Mouse (Mus musculus) bone marrow, adult 2 months (tissue): ENCODE data around the gene Borcs6. TPM values are rescaled to one million over a fixed set of nuclear protein-coding genes. Genes with fewer than 3 reads are reported as not detected.

Experiments
- H3K27ac ChIP-seq: fragments of 200-500 bp; 2 replicates; pipeline ENCODE4 v1.5.1; 2012; ENCODE audit warnings: low read depth, mild to moderate bottlenecking, control low read depth, inconsistent platforms, low read length; ENCODE audit not compliant: control insufficient read depth, poor library complexity, insufficient read depth
- H3K4me1 ChIP-seq: fragments of 200-500 bp; 2 replicates; pipeline ENCODE4 v1.6.1; 2011; ENCODE audit warnings: low read length; ENCODE audit not compliant: control insufficient read depth, insufficient read depth
- H3K4me3 ChIP-seq: fragments of 200-500 bp; replicated peaks from 2 replicates; pipeline ENCODE3; 2011; ENCODE audit warnings: mild to moderate bottlenecking, low read depth, low read length, control low read depth; ENCODE audit not compliant: control insufficient read depth
- CTCF ChIP-seq: fragments of 200-500 bp; IDR thresholded peaks from 2 replicates; pipeline ENCODE4 v1.5.1; 2011; ENCODE audit warnings: low read length, control low read depth; ENCODE audit not compliant: control insufficient read depth, insufficient read depth
- POLR2A ChIP-seq: fragments of 200-500 bp; IDR thresholded peaks from 2 replicates; pipeline ENCODE4 v1.6.1; 2011; ENCODE audit warnings: low read depth, mild to moderate bottlenecking, control low read depth, low read length, borderline replicate concordance; ENCODE audit not compliant: control insufficient read depth
- WGBS: fragments of 180-500 bp; shearing (Covaris S2); methylation state at CpG from one replicate; pipeline ENCODE4 v1.1.7; 2018; 5-methylcytosine and 5-hydroxymethylcytosine counted together
- polyA plus RNA-seq: library from polyadenylated mRNA; stranded (reverse); fragments of >200 nt; gene quantifications from 2 replicates; pipeline ENCODE4 v1.2.4, GENCODE M21; 2011; ENCODE audit warnings: low replicate concordance; ENCODE audit not compliant: missing spikeins, insufficient read depth, insufficient read length

The Borcs6 gene
- polyA plus RNA-seq, 1 experiment, result 18.4 TPM

- no peak overlapping the region for H3K27ac ChIP-seq
- TF ChIP-seq POLR2A (no peak), CTCF (no peak)
- no peak overlapping the region for H3K4me3 ChIP-seq
- H3K4me1 ChIP-seq, result peaks cover 3% of the 10 kb centered on the region; the same call in 1 of the 2 replicates
- 65% methylated on average over 9 of the region's 9 CpGs for WGBS
Measured at GRCm38 (mm10) chr11:69075764-69076479, 16.4 kb downstream of the Borcs6 start.

- Histone ChIP-seq H3K4me1 (peaks cover 3% of the 10 kb centered on the region; the same call in 1 of the 2 replicates), H3K27ac (no peak overlapping the region), H3K4me3 (no peak overlapping the region)
- TF ChIP-seq CTCF, result no peak
- no peak for TF ChIP-seq POLR2A
- WGBS, result 74% methylated on average over 5 of the region's 5 CpGs
Measured at GRCm38 (mm10) chr11:69076572-69076971, 17.1 kb downstream of the Borcs6 start.

DNA sequence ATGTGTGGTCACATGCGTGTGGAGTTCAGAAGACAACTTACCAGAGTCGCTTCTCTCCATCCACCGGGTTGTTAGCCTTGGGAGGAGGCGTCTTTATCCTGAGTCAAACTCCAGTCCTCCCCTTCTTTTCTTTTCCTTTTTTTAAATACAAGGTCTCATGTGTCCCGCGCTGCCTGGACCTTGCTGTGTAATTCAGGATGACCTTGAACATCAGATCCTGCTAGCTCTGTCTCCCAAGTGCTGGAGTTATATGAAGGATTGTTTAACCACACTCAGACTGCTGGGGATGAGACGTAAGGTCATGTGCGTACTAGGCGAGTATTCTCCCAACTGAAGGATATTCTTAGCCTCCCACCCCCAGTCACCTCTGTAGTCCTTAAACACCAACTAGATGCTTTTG lies 17.8 kb downstream of the Borcs6 start:
- no peak overlapping the region for H3K27ac ChIP-seq
- TF ChIP-seq POLR2A (no peak), CTCF (no peak)

GRCm38 (mm10) chr11:69078041-69078440 lies 18.5 kb downstream of the Borcs6 start:
- TF ChIP-seq CTCF (no peak), POLR2A (no peak)
- WGBS, result 83% methylated on average over 6 of the region's 6 CpGs
- Histone ChIP-seq H3K27ac (no peak overlapping the region), H3K4me1 (peaks cover 3% of the 10 kb centered on the region; the same call in 1 of the 2 replicates), H3K4me3 (no peak overlapping the region)

More for the DNA sequence above, 17.8 kb downstream of the Borcs6 start:
- Histone ChIP-seq H3K4me3 (no peak overlapping the region), H3K4me1 (peaks cover 3% of the 10 kb centered on the region; the same call in 1 of the 2 replicates)
- WGBS, result 88% methylated on average over 9 of the region's 9 CpGs

DNA sequence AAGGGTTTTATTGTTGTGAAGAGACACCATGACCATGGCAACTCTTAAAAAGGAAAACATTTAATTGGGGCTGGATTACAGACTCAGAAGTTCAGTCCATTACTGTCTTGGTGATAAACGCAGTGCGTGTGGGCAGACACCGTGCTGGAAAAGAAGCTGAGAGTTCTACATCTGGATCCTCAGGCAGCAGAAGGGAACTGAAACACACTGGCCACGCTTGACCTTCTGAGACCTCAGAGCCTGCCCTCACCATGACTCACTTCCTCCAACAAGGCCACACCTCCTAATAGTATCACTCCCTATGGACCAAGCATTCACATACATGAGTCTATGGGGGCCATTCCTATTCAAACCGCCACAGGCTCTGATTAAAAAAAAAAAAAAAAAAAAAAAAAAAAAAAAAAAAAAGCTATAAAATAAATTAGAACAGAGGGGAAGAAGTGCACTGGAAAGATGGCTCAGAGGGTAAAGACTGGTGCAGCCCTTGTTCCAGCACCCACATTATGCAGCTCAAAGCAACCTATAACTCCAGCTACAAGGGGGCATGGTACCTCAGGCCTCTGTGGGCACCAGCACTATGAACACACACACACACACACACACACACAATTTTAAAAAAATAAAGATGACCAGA lies 19.4 kb downstream of the Borcs6 start:
- Histone ChIP-seq H3K4me3 (no peak overlapping the region), H3K27ac (no peak overlapping the region), H3K4me1 (peaks cover 3% of the 10 kb centered on the region; the same call in 1 of the 2 replicates)
- no peak for TF ChIP-seq CTCF
- WGBS, result 42% methylated on average over 5 of the region's 5 CpGs

- peaks cover 3% of the 10 kb centered on the region; the same call in 1 of the 2 replicates for H3K4me1 ChIP-seq
- 68% methylated on average over 15 of the region's 15 CpGs for WGBS
- no peak overlapping the region for H3K27ac ChIP-seq
- TF ChIP-seq CTCF (no peak), POLR2A (no peak)
- H3K4me3 ChIP-seq, result no peak overlapping the region
Measured at GRCm38 (mm10) chr11:69080102-69080854, 20.8 kb downstream of the Borcs6 start.

DNA sequence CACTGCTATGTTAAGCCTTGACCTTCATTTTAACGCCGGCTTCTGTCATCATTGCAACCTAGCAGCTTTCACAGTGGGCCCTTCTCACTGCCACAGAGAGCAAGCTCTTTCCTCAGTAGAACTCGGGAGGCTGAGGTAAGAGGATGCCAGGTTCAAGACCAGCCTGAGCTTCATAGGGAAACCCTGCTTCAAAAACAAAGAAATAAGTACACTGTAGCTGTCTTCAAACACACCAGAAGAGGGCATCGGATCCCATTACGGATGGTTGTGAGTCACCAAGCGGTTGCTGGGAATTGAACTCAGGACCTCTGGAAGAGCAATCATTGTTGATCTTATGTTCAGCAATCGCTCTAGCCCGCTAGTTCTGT lies 21.3 kb downstream of the Borcs6 start:
- Histone ChIP-seq H3K4me3 (no peak overlapping the region), H3K4me1 (peaks cover 3% of the 10 kb centered on the region; the same call in 1 of the 2 replicates), H3K27ac (no peak overlapping the region)
- TF ChIP-seq CTCF (no peak), POLR2A (no peak)
- WGBS, result 83% methylated on average over 8 of the region's 8 CpGs

- Histone ChIP-seq H3K27ac (no peak overlapping the region), H3K4me3 (no peak overlapping the region), H3K4me1 (peaks cover 3% of the 10 kb centered on the region; the same call in 1 of the 2 replicates)
- TF ChIP-seq CTCF (no peak), POLR2A (no peak)
- WGBS, result 87% methylated on average over 7 of the region's 7 CpGs
Measured at GRCm38 (mm10) chr11:69081613-69082012, 22.1 kb downstream of the Borcs6 start.
